Mouse (Mus musculus): Measurements from ENCODE around the gene Acap2.

- TF ChIP-seq CTCF (IDR thresholded peaks at IDR 0.05; ENCODE audit: low read depth, low read length) (no peak), POLR2A (IDR thresholded peaks at IDR 0.05; ENCODE audit: extremely low read depth, insufficient read depth, low read length) (no peak)
These were observed 30.5 kb upstream of the Acap2 start for GRCm38 (mm10) chr16:31231591-31231990.

Data from liver, adult 2 months (tissue).